Mouse (Mus musculus) limb, embryonic 14.5 days (tissue): ENCODE data around the gene AW551984. TPM values are rescaled to one million over a fixed set of nuclear protein-coding genes. Genes with fewer than 3 reads are reported as not detected.

Source experiments
- ATAC-seq: fragments of 200-750 bp; cut with Nextera tagmentation; 2 replicates; pipeline ENCODE4 v1.8.0; 2017; ENCODE audit warnings: low read depth, moderate number of reproducible peaks, moderate TSS enrichment; ENCODE audit not compliant: low FRiP score
- DNase-seq: peaks from one replicate; pipeline ENCODE4 v3.0.0-alpha.2; 2015; ENCODE audit warnings: low spot score
- H3K27ac ChIP-seq: fragments of 300-500 bp; sonication (generic); replicated peaks from 2 replicates; pipeline ENCODE4 v1.5.1; 2014; ENCODE audit warnings: low read depth, mild to moderate bottlenecking, low read length, moderate library complexity, mixed read lengths
- H3K27me3 ChIP-seq: fragments of 300-500 bp; sonication (generic); 2 replicates; pipeline ENCODE4 v1.6.1; 2014; ENCODE audit warnings: low read length, mixed read lengths; ENCODE audit not compliant: control insufficient read depth, insufficient read depth
- H3K36me3 ChIP-seq: fragments of 300-500 bp; sonication (generic); 2 replicates; pipeline ENCODE4 v1.6.1; 2014; ENCODE audit warnings: mild to moderate bottlenecking, low read length, moderate library complexity, mixed read lengths; ENCODE audit not compliant: control insufficient read depth, insufficient read depth
- H3K4me1 ChIP-seq: fragments of 300-500 bp; sonication (generic); 2 replicates; pipeline ENCODE4 v1.6.1; 2014; ENCODE audit warnings: antibody characterized with exemption, low read length, mixed read lengths; ENCODE audit not compliant: control insufficient read depth, insufficient read depth
- H3K4me2 ChIP-seq: fragments of 300-500 bp; sonication (generic); replicated peaks from 2 replicates; pipeline ENCODE4 v1.6.1; 2014; ENCODE audit warnings: low read depth, mild to moderate bottlenecking, low read length, moderate library complexity; ENCODE audit not compliant: severe bottlenecking
- H3K4me3 ChIP-seq: fragments of 300-500 bp; sonication (generic); replicated peaks from 2 replicates; pipeline ENCODE4 v1.5.1; 2014; ENCODE audit warnings: low read length
- H3K9ac ChIP-seq: fragments of 300-500 bp; sonication (generic); 2 replicates; pipeline ENCODE4 v1.6.1; 2014; ENCODE audit warnings: mild to moderate bottlenecking, low read depth, low read length, moderate library complexity; ENCODE audit not compliant: severe bottlenecking
- H3K9me3 ChIP-seq: fragments of 300-500 bp; sonication (generic); 2 replicates; pipeline ENCODE4 v1.6.1; 2016; ENCODE audit warnings: low read length; ENCODE audit not compliant: control insufficient read depth
- POLR2A ChIP-seq: fragments of 200-500 bp; IDR thresholded peaks from 2 replicates; pipeline ENCODE4 v1.8.0; 2012; ENCODE audit warnings: inconsistent platforms, mild to moderate bottlenecking, moderate library complexity, borderline replicate concordance; ENCODE audit not compliant: insufficient read depth, insufficient read length; ENCODE audit errors: extremely low read depth
- WGBS: fragments of 180-500 bp; shearing (Covaris S2); extraction: QIAGEN DNeasy Blood & Tissue Kit; methylation state at CpG from one replicate; pipeline ENCODE4 v1.1.7; 2014; 5-methylcytosine and 5-hydroxymethylcytosine counted together
- polyA plus RNA-seq, 2 experiments: library from polyadenylated mRNA; depleted of rRNA in 1 of 2; stranded (reverse) in 1 of 2; unstranded in 1 of 2; fragments of >200 nt; fragmentation: Nextera tagmentation in 1 of 2; extraction: Ambion mirVana in 1 of 2; gene quantifications; 2 replicates each; pipeline versions ENCODE4 v1.2.1 to v1.2.3; 2012 to 2014

The AW551984 gene
- polyA plus RNA-seq, 2 experiments: 75.3 to 103 TPM

GRCm38 (mm10) chr9:39557529-39558348, 46.5 kb downstream of the AW551984 start:
- H3K4me1 ChIP-seq: no peaks in the 10 kb centered on the region
- no peak overlapping the region for H3K9ac ChIP-seq
- H3K27me3 ChIP-seq: no peaks in the 10 kb centered on the region
- TF ChIP-seq POLR2A: no peak
- H3K4me2 ChIP-seq: no peak overlapping the region
- ATAC-seq (no peak), DNase-seq (no peak)
- H3K4me3 ChIP-seq: no peak overlapping the region
- H3K27ac ChIP-seq: no peak overlapping the region
- no peaks in the 10 kb centered on the region for H3K36me3 ChIP-seq
- no peaks in the 10 kb centered on the region for H3K9me3 ChIP-seq
- 53% methylated on average over 3 of the region's 3 CpGs for WGBS

DNA sequence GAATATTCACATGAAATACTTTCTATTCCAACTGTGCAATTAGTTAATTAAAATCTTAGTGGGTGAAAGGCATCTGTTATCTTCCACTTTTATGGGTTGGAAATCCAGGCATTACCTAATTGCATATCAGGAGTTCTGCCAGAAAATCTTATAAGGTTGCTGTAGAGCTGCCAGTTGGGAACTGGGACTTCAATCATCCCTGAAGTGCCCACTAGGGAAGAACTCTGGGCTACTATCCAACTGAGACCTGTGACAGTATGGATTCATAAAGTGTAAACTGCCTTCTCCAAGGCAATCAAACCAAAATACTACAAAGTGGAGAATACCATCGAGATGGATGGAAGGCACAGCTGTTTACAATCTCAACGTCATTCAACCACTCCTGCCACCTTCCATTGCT, 50.3 kb downstream of the AW551984 start, which contains the start of gene Olfr958:
TSS of gene Olfr958 (minus strand) at position 109 of the 400 bp plus-strand sequence.
- WGBS: 45% methylated on average over 2 of the region's 2 CpGs
- H3K27me3 ChIP-seq: no peaks in the 10 kb centered on the region
- no peaks in the 10 kb centered on the region for H3K9me3 ChIP-seq
- no peaks in the 10 kb centered on the region for H3K36me3 ChIP-seq
- H3K4me1 ChIP-seq: no peaks in the 10 kb centered on the region
- H3K27ac ChIP-seq: no peak within 1 kb of the TSS
- H3K9ac ChIP-seq: no peak within 1 kb of the TSS
- no peak for ATAC-seq
- DNase-seq: peak; percentile 17
- no peak within 1 kb of the TSS for H3K4me3 ChIP-seq
- H3K4me2 ChIP-seq: no peak within 1 kb of the TSS
- TF ChIP-seq POLR2A: no peak

DNA sequence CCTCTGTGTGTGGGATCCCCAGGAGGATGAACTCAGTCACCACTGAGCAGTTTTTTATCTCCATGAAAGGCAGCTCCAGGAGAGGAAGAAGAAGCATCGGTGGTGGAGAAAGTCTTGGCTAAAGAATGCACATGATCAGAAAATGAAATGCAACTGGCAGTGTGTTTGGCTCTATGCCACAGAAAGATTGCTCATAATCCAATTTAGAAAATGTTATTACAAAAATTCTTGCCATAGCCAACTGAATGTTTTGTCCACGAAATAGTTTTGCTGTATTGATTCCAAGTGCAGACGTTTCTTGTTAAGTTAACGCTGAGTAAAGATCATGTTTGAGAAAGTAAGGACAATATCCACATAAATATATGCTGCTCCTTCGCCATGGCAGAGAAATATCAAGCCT, 53.4 kb downstream of the AW551984 start:
- 72% methylated on average over 5 of the region's 5 CpGs for WGBS
- no peaks in the 10 kb centered on the region for H3K4me1 ChIP-seq
- H3K4me3 ChIP-seq: no peak overlapping the region
- peak; percentile 48 for DNase-seq
- no peaks in the 10 kb centered on the region for H3K36me3 ChIP-seq
- ATAC-seq: no peak
- no peak overlapping the region for H3K9ac ChIP-seq
- H3K27ac ChIP-seq: no peak overlapping the region
- H3K27me3 ChIP-seq: no peaks in the 10 kb centered on the region
- no peak overlapping the region for H3K4me2 ChIP-seq
- H3K9me3 ChIP-seq: no peaks in the 10 kb centered on the region
- TF ChIP-seq POLR2A: no peak

Other genes starting within 250 kb of the AW551984 start
- gene Olfr951, start 217.0 kb downstream of the AW551984 start, polyA plus RNA-seq (2012; rRNA removed): not detected in 2 replicates
- gene Olfr951, start 217.0 kb downstream of the AW551984 start, polyA plus RNA-seq (2014; fragmentation: Nextera tagmentation; extraction: Ambion mirVana): not detected in 2 replicates
- gene Olfr952, start 177.3 kb downstream of the AW551984 start, polyA plus RNA-seq (2012; rRNA removed): not detected in 2 replicates
- gene Olfr952, start 177.3 kb downstream of the AW551984 start, polyA plus RNA-seq (2014; fragmentation: Nextera tagmentation; extraction: Ambion mirVana): not detected in 2 replicates
- gene Olfr954, start 147.7 kb downstream of the AW551984 start, polyA plus RNA-seq (2012; rRNA removed): not detected in 2 replicates
- gene Olfr954, start 147.7 kb downstream of the AW551984 start, polyA plus RNA-seq (2014; fragmentation: Nextera tagmentation; extraction: Ambion mirVana): not detected in 2 replicates
- gene Olfr955, start 132.5 kb downstream of the AW551984 start, polyA plus RNA-seq (2012; rRNA removed): not detected in 2 replicates
- not detected in 2 replicates for gene Olfr955, start 132.5 kb downstream of the AW551984 start, polyA plus RNA-seq (2014; fragmentation: Nextera tagmentation; extraction: Ambion mirVana)
- not detected in 2 replicates for gene Olfr44, start 110.4 kb downstream of the AW551984 start, polyA plus RNA-seq (2012; rRNA removed)
- not detected in 2 replicates for gene Olfr44, start 110.4 kb downstream of the AW551984 start, polyA plus RNA-seq (2014; fragmentation: Nextera tagmentation; extraction: Ambion mirVana)
- gene Olfr957, start 88.6 kb downstream of the AW551984 start, polyA plus RNA-seq (2012; rRNA removed): 0.06 and 0.08 TPM in 2 replicates
- not detected in 2 replicates for gene Olfr957, start 88.6 kb downstream of the AW551984 start, polyA plus RNA-seq (2014; fragmentation: Nextera tagmentation; extraction: Ambion mirVana)
- gene Olfr958, start 50.3 kb downstream of the AW551984 start, polyA plus RNA-seq (2012; rRNA removed): not detected in 2 replicates
- gene Olfr958, start 50.3 kb downstream of the AW551984 start, polyA plus RNA-seq (2014; fragmentation: Nextera tagmentation; extraction: Ambion mirVana): not detected in 2 replicates
- not detected in 2 replicates for gene Olfr959, start 28.8 kb downstream of the AW551984 start, polyA plus RNA-seq (2012; rRNA removed)
- not detected in 2 replicates for gene Olfr959, start 28.8 kb downstream of the AW551984 start, polyA plus RNA-seq (2014; fragmentation: Nextera tagmentation; extraction: Ambion mirVana)
- not detected in 2 replicates for gene Olfr148, start 6.3 kb upstream of the AW551984 start, polyA plus RNA-seq (2012; rRNA removed)
- not detected in 2 replicates for gene Olfr148, start 6.3 kb upstream of the AW551984 start, polyA plus RNA-seq (2014; fragmentation: Nextera tagmentation; extraction: Ambion mirVana)
- gene Olfr960, start 17.0 kb upstream of the AW551984 start, polyA plus RNA-seq (2012; rRNA removed): 0.10 TPM in 1 of 2 replicates, not detected in the other
- gene Olfr960, start 17.0 kb upstream of the AW551984 start, polyA plus RNA-seq (2014; fragmentation: Nextera tagmentation; extraction: Ambion mirVana): not detected in 2 replicates
- not detected in 2 replicates for gene Olfr961, start 40.7 kb upstream of the AW551984 start, polyA plus RNA-seq (2012; rRNA removed)
- not detected in 2 replicates for gene Olfr961, start 40.7 kb upstream of the AW551984 start, polyA plus RNA-seq (2014; fragmentation: Nextera tagmentation; extraction: Ambion mirVana)
- gene Olfr963, start 62.8 kb upstream of the AW551984 start, polyA plus RNA-seq (2012; rRNA removed): not detected in 2 replicates
- gene Olfr963, start 62.8 kb upstream of the AW551984 start, polyA plus RNA-seq (2014; fragmentation: Nextera tagmentation; extraction: Ambion mirVana): not detected in 2 replicates
- gene Olfr149, start 102.7 kb upstream of the AW551984 start, polyA plus RNA-seq (2012; rRNA removed): not detected in 2 replicates
- not detected in 2 replicates for gene Olfr149, start 102.7 kb upstream of the AW551984 start, polyA plus RNA-seq (2014; fragmentation: Nextera tagmentation; extraction: Ambion mirVana)
- not detected in 2 replicates for gene Olfr965, start 107.0 kb upstream of the AW551984 start, polyA plus RNA-seq (2012; rRNA removed)
- not detected in 2 replicates for gene Olfr965, start 107.0 kb upstream of the AW551984 start, polyA plus RNA-seq (2014; fragmentation: Nextera tagmentation; extraction: Ambion mirVana)
- not detected in 2 replicates for gene Olfr150, start 126.6 kb upstream of the AW551984 start, polyA plus RNA-seq (2012; rRNA removed)
- not detected in 2 replicates for gene Olfr150, start 126.6 kb upstream of the AW551984 start, polyA plus RNA-seq (2014; fragmentation: Nextera tagmentation; extraction: Ambion mirVana)
- gene Olfr967, start 141.8 kb upstream of the AW551984 start, polyA plus RNA-seq (2012; rRNA removed): not detected in 2 replicates
- not detected in 2 replicates for gene Olfr967, start 141.8 kb upstream of the AW551984 start, polyA plus RNA-seq (2014; fragmentation: Nextera tagmentation; extraction: Ambion mirVana)
- not detected in 2 replicates for gene Olfr968, start 178.8 kb upstream of the AW551984 start, polyA plus RNA-seq (2012; rRNA removed)
- gene Olfr968, start 178.8 kb upstream of the AW551984 start, polyA plus RNA-seq (2014; fragmentation: Nextera tagmentation; extraction: Ambion mirVana): not detected in 2 replicates
- not detected in 2 replicates for gene Olfr969, start 186.5 kb upstream of the AW551984 start, polyA plus RNA-seq (2012; rRNA removed)
- gene Olfr969, start 186.5 kb upstream of the AW551984 start, polyA plus RNA-seq (2014; fragmentation: Nextera tagmentation; extraction: Ambion mirVana): not detected in 2 replicates
- gene Olfr970, start 204.5 kb upstream of the AW551984 start, polyA plus RNA-seq (2012; rRNA removed): not detected in 2 replicates
- gene Olfr970, start 204.5 kb upstream of the AW551984 start, polyA plus RNA-seq (2014; fragmentation: Nextera tagmentation; extraction: Ambion mirVana): not detected in 2 replicates
- not detected in 2 replicates for gene Olfr971, start 232.5 kb upstream of the AW551984 start, polyA plus RNA-seq (2012; rRNA removed)
- not detected in 2 replicates for gene Olfr971, start 232.5 kb upstream of the AW551984 start, polyA plus RNA-seq (2014; fragmentation: Nextera tagmentation; extraction: Ambion mirVana)